Mouse (Mus musculus) gastrocnemius, postnatal 25 days (tissue): ENCODE measurements around the gene Aip. TPM values are rescaled to one million over a fixed set of nuclear protein-coding genes. Genes with fewer than 3 reads are reported as not detected.
"Not testable (repeated sequence)": the region's sequence is repeated elsewhere in the genome, so short reads cannot be mapped to it uniquely, and the experiment has no call there.

Experiments
- DNase-seq: peaks from one replicate; pipeline ENCODE4 v3.0.0; 2022
- total RNA-seq, 2 experiments: library from RNA; stranded (reverse); gene quantifications; 1 replicate in 1 of 2; 2 replicates in 1 of 2; pipeline ENCODE4 v1.2.3; 2021

Aip gene
- total RNA-seq, 2 experiments from 2014 or later, result 58.2 to 68.5 TPM

GRCm38 (mm10) chr19:4091383-4091782, 34.3 kb downstream of the Aip start:
- no peak for DNase-seq

- no peak for DNase-seq
Measured at GRCm38 (mm10) chr19:4090446-4090845, 35.2 kb downstream of the Aip start.

- DNase-seq, result no peak
Measured at GRCm38 (mm10) chr19:4089128-4089527, 36.5 kb downstream of the Aip start.

- no peak for DNase-seq
Measured at GRCm38 (mm10) chr19:4088146-4088545, 37.5 kb downstream of the Aip start.

- DNase-seq, result no peak
Measured at GRCm38 (mm10) chr19:4087090-4087489, 38.6 kb downstream of the Aip start.

GRCm38 (mm10) chr19:4086156-4086555, 39.5 kb downstream of the Aip start:
- no peak for DNase-seq

GRCm38 (mm10) chr19:4084984-4085383, 40.7 kb downstream of the Aip start:
- DNase-seq, result no peak

GRCm38 (mm10) chr19:4083826-4084225, 41.8 kb downstream of the Aip start:
- DNase-seq, result no peak

GRCm38 (mm10) chr19:4083316-4083715, 42.3 kb downstream of the Aip start:
- no peak for DNase-seq

GRCm38 (mm10) chr19:4082219-4082965, 43.3 kb downstream of the Aip start:
- DNase-seq, result no peak

- DNase-seq, result no peak
Measured at GRCm38 (mm10) chr19:4081394-4081793, 44.3 kb downstream of the Aip start, which contains the start of gene Cabp2. Gene Cabp2 (plus strand): TSS chr19:4081578.

GRCm38 (mm10) chr19:4080511-4081009, 45.1 kb downstream of the Aip start:
- no peak for DNase-seq

- no peak for DNase-seq
Measured at GRCm38 (mm10) chr19:4079594-4079993, 46.1 kb downstream of the Aip start.

GRCm38 (mm10) chr19:4075531-4075930, 50.1 kb downstream of the Aip start:
- no peak for DNase-seq

- no peak for DNase-seq
Measured at GRCm38 (mm10) chr19:4072706-4073424, 52.8 kb downstream of the Aip start.

GRCm38 (mm10) chr19:4071406-4071805, 54.3 kb downstream of the Aip start:
- DNase-seq, result no peak

- DNase-seq, result no peak
Measured at GRCm38 (mm10) chr19:4070756-4071155, 54.9 kb downstream of the Aip start.

- DNase-seq, result no peak
Measured at GRCm38 (mm10) chr19:4070311-4070710, 55.3 kb downstream of the Aip start.

GRCm38 (mm10) chr19:4068717-4069410, 56.8 kb downstream of the Aip start:
- no peak for DNase-seq

GRCm38 (mm10) chr19:4068242-4068641, 57.4 kb downstream of the Aip start:
- DNase-seq, result not testable (repeated sequence)

- no peak for DNase-seq
Measured at GRCm38 (mm10) chr19:4066877-4067276, 58.8 kb downstream of the Aip start.

GRCm38 (mm10) chr19:4066280-4066679, 59.4 kb downstream of the Aip start:
- no peak for DNase-seq

GRCm38 (mm10) chr19:4064501-4064900, 61.2 kb downstream of the Aip start:
- not testable (repeated sequence) for DNase-seq
